Mouse (Mus musculus): ENCODE data around the gene Cd164. TPM values are rescaled to one million over a fixed set of nuclear protein-coding genes. Genes with fewer than 3 reads are reported as not detected.

Gene Cd164
- polyA plus RNA-seq (2015; fragmentation: Nextera tagmentation; extraction: Ambion mirVana), result 53.4 and 55.4 TPM in 2 replicates

DNA sequence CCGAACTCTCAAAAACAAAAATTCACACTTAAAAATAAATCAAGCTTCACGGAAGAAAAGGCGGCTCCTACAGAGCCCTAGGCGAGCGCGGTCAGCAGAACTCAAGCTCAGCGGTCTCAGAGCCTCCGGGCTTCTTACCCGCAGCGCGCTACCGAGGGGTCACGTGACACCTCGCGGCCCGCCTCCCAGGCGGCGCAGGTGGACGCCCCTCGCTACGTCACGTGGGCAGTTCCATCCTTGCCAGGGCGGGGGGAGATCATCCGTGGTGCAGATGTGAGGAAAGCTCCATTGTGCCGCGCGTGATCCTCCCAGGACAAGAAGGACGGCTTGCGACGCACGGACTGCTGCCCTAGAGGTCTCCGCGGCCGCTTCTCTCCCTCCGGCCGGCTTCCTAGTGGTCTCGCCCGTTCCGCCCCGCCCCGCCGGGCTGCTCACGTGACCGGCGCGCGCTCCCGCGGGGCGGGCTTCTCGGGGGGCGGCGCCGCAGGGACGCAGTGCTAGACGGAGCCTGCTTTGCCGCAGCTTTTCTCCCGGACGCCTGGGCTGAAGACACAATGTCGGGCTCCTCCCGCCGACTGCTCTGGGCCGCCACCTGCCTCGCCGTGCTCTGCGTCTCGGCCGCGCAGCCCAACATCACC is at the start of gene Cd164:
Gene Cd164 (plus strand): TSS at position 434 of the 638 bp plus-strand sequence.
- Histone ChIP-seq H3K27ac (replicated peaks) (peak within 1 kb of the TSS; percentile 99), H3K27me3 (no peaks in the 10 kb centered on the region), H3K4me3 (peak within 1 kb of the TSS; percentile 83), H3K36me3 (no peaks in the 10 kb centered on the region), H3K9ac (peak within 1 kb of the TSS; percentile 74), H3K4me2 (peak within 1 kb of the TSS; percentile 95), H3K4me1 (replicated peaks) (peaks cover 29% of the 10 kb centered on the region), H3K9me3 (no peaks in the 10 kb centered on the region)
- ATAC-seq (ENCODE audit: low FRiP score, low read depth), result peak; percentile 94
- WGBS, result under 1% methylated on average over 65 of the region's 69 CpGs

DNA sequence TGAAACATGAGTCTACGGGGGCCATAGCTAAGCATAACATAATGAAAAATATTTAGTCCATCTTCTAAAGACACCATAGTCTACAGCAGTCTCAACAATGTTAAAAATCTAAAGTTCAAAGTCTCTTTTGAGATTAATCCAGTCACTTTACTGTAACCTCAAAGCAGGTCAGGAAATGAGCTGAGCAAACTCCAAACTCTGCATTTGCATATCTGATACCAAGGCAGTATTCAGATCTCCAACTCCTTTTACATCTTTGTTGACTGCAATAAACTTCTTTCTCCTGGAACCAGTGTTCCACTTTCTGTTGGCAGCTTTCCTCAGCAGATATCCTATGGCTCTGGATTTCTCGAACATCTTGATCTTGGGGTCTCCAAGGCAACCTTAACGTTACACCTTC is 48.5 kb upstream of the Cd164 start:
- no peak for ATAC-seq (ENCODE audit: low FRiP score, low read depth)

DNA sequence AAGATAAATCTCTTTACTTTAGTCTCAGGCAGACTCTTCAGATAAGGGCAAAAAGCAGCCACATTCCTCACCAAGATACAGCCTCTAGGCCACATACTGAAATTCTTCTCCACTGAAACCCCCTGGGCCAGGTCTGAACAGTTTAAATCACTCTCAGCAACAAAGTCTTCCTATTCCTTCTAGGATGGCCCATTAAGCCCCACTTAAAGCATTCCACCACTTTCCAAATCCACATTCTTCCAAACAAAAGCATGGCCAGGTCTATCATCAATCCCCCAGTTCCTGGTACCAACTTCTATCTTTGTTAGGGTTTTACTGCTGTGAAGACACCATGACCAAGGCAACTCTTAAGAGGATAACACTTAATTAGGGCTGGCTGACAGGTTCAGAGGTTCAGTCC is 46.7 kb upstream of the Cd164 start:
- Histone ChIP-seq H3K27ac (replicated peaks) (no peak overlapping the region), H3K36me3 (0 out of 2 replicates have a peak, but pooled peaks cover 6% of the 10 kb centered on the region), H3K4me3 (no peak overlapping the region), H3K27me3 (no peaks in the 10 kb centered on the region), H3K4me1 (replicated peaks) (peaks cover 19% of the 10 kb centered on the region), H3K4me2 (no peak overlapping the region), H3K9me3 (no peaks in the 10 kb centered on the region), H3K9ac (no peak overlapping the region)
- no peak for ATAC-seq (ENCODE audit: low FRiP score, low read depth)

More for the DNA sequence above, 48.5 kb upstream of the Cd164 start:
- Histone ChIP-seq H3K27me3 (no peaks in the 10 kb centered on the region), H3K9ac (no peak overlapping the region), H3K4me1 (replicated peaks) (peaks cover under 1% of the 10 kb centered on the region), H3K36me3 (0 out of 2 replicates have a peak, but pooled peaks cover 8% of the 10 kb centered on the region), H3K9me3 (no peaks in the 10 kb centered on the region), H3K4me2 (no peak overlapping the region), H3K27ac (replicated peaks) (no peak overlapping the region), H3K4me3 (no peak overlapping the region)
- WGBS, result 80% methylated on average over 3 of the region's 3 CpGs

DNA sequence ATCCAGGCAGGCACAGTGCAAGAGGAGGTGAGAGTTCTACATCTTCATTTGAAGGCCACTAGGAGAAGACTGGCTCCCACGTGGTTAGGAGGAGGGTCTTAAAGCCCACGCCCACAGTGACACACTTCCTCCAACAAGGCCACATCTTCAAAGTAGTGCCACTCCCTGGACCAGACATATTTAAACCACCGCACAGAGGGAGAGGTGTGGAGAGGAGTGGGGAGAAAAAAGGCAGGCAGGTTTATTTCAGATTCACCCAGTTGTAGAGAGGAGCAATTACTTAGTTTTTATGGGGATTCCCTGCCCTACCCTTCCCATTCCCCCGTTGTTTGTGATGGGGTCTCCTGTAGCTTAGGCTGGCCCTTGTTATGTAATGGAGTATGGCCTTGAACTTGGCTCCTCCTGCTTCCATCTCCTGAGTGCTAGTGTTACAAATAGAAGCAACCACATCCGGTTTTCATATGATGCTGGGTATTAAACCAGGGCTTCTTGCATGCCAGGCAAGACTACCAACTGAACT is 46.2 kb upstream of the Cd164 start:
- Histone ChIP-seq H3K4me2 (no peak overlapping the region), H3K9ac (no peak overlapping the region), H3K27me3 (no peaks in the 10 kb centered on the region), H3K27ac (replicated peaks) (no peak overlapping the region), H3K4me3 (no peak overlapping the region), H3K36me3 (0 out of 2 replicates have a peak, but pooled peaks cover 6% of the 10 kb centered on the region), H3K4me1 (replicated peaks) (peaks cover 24% of the 10 kb centered on the region), H3K9me3 (no peaks in the 10 kb centered on the region)
- WGBS, result 76% methylated on average over 5 of the region's 5 CpGs
- no peak for ATAC-seq (ENCODE audit: low FRiP score, low read depth)

DNA sequence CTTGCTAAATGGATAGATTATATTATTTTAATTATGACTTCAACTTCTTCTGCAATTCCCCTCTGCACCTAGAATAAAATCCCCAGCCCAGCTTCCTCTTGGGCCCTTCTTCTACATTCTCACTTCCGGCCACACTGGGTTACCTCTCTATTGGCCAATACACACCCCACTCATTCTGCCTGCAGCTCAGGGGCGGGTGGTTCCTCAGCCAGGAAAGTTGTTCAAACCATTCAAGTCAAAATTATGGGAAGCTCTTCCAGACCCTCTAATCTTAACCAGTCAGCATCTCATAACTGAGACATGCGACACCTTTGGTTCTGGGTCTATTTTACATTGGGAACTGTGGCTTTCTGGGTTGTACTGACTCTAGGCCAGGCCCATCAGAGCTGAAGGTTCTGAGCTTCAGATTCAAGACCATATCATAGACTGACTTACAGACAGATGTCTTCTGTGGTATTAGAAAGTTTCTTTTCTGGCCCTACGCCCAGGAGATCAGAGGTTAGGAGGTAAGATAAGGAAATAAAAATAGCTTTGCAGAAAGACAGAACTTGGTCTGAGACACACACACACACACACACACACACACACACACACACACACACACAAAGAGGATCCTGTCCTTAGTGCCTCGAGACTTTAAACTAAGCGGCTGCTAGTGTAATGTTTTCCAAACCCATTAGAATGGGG is 45.3 kb upstream of the Cd164 start:
- H3K4me1 ChIP-seq (replicated peaks), result peaks cover 24% of the 10 kb centered on the region
- H3K27me3 ChIP-seq, result no peaks in the 10 kb centered on the region
- 84% methylated on average over 6 of the region's 6 CpGs for WGBS
- H3K9me3 ChIP-seq, result no peaks in the 10 kb centered on the region
- H3K4me2 ChIP-seq, result no peak overlapping the region
- H3K9ac ChIP-seq, result no peak overlapping the region
- ATAC-seq (ENCODE audit: low FRiP score, low read depth), result no peak
- no peak overlapping the region for H3K27ac ChIP-seq (replicated peaks)
- H3K4me3 ChIP-seq, result no peak overlapping the region
- H3K36me3 ChIP-seq, result no peaks in the 10 kb centered on the region

DNA sequence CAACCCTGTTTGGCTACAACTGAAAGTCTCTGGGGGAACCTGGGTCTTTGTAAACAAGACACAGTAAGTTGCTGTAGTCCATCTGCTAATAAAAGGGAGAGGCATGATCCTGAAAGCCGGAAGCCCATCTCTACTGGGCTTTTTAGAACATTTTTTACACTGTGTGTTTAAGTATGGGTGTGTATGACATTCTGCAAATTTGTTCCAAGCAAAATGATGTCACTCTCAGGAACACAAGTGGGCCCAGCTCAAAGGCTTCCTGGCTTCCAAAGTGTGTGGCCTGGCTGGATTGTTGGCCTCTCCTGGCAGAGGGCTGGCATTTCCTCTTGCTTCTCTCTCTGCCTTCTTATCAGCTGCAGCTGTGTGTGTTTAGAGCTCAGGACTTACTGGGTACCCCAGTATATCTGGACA is 44.2 kb upstream of the Cd164 start:
- ATAC-seq (ENCODE audit: low FRiP score, low read depth), result no peak
- no peak overlapping the region for H3K4me2 ChIP-seq
- no peaks in the 10 kb centered on the region for H3K9me3 ChIP-seq
- WGBS, result 89% methylated on average over 1 of the region's 1 CpGs
- H3K36me3 ChIP-seq, result no peaks in the 10 kb centered on the region
- no peak overlapping the region for H3K4me3 ChIP-seq
- no peak overlapping the region for H3K27ac ChIP-seq (replicated peaks)
- H3K9ac ChIP-seq, result no peak overlapping the region
- peaks cover 24% of the 10 kb centered on the region for H3K4me1 ChIP-seq (replicated peaks)
- no peaks in the 10 kb centered on the region for H3K27me3 ChIP-seq

DNA sequence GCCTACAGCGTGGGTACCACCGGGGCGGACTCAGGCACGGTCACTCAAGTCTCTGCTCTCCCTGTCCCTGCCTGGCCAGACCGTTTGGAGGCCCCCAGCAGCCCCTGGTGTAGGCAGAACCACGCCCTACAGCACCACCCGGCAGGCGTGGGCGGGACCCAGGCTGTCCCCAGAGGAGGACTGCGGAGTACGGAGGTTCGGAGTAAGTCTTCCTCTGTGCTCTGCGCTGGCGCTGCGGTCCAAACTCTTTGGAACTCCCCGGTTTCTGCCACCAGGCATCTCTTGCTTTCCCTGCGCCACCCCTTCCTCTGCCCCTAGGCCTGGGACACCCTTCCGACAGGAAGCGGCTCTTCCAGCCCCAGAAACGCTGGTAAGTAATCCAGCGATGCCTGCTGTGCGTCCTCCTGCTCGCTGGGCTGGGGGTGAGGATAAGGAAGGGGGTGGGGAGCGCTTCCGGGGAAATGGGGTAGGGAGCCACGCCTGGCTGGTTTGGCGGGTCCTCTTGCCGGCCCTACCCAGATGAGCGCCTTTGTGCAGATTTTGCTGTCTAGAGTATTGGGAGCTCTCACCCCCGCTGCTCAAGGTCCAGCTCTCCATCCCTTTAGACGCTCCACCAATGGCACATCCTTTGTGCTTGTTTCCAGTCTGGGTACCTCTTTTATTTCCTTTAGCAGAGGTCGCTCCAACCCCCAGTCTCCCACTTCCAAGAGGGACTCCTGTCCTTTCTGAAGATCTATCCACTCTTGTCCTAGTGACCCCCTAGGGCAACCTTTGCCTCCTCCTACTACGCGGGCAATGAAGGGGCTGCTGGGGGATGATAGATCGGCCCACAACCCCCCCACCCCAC is 42.8 kb upstream of the Cd164 start, which contains the start of gene Mical1:
Gene Mical1 (plus strand): TSS at position 144 of the 847 bp plus-strand sequence.
- Histone ChIP-seq H3K4me2 (peak within 1 kb of the TSS; percentile 97), H3K4me3 (peak within 1 kb of the TSS; percentile 55), H3K27me3 (no peaks in the 10 kb centered on the region), H3K36me3 (no peaks in the 10 kb centered on the region), H3K4me1 (replicated peaks) (peaks cover 27% of the 10 kb centered on the region), H3K27ac (replicated peaks) (peak within 1 kb of the TSS; percentile 81), H3K9ac (peak within 1 kb of the TSS; percentile 63), H3K9me3 (no peaks in the 10 kb centered on the region)
- peak; percentile 68; the same call in 1 of the 2 replicates for ATAC-seq (ENCODE audit: low FRiP score, low read depth)
- WGBS, result under 1% methylated on average over 35 of the region's 35 CpGs

DNA sequence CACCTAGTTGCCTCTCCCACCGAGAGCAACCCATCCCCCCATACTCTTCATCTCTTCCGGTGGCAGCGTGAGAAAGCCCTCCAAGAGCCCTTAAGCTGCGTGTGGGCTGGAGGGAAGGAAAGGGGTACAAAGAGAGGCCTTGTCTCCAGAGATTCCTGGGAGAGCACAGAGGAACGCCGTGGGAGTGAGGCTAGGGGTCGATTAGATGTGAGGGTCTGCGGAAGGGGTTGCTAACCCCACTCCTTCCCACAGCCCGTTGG is 42.3 kb upstream of the Cd164 start:
- peaks cover 28% of the 10 kb centered on the region for H3K4me1 ChIP-seq (replicated peaks)
- no peaks in the 10 kb centered on the region for H3K36me3 ChIP-seq
- under 1% methylated on average over 9 of the region's 9 CpGs for WGBS
- H3K27ac ChIP-seq (replicated peaks), result peak overlapping the region; percentile 81
- ATAC-seq (ENCODE audit: low FRiP score, low read depth), result 0 out of 2 replicates have a peak, but pooled peaks have one; percentile 0
- no peaks in the 10 kb centered on the region for H3K27me3 ChIP-seq
- peak overlapping the region; percentile 55 for H3K4me3 ChIP-seq
- peak overlapping the region; percentile 97 for H3K4me2 ChIP-seq
- H3K9me3 ChIP-seq, result no peaks in the 10 kb centered on the region
- peak overlapping the region; percentile 63 for H3K9ac ChIP-seq

DNA sequence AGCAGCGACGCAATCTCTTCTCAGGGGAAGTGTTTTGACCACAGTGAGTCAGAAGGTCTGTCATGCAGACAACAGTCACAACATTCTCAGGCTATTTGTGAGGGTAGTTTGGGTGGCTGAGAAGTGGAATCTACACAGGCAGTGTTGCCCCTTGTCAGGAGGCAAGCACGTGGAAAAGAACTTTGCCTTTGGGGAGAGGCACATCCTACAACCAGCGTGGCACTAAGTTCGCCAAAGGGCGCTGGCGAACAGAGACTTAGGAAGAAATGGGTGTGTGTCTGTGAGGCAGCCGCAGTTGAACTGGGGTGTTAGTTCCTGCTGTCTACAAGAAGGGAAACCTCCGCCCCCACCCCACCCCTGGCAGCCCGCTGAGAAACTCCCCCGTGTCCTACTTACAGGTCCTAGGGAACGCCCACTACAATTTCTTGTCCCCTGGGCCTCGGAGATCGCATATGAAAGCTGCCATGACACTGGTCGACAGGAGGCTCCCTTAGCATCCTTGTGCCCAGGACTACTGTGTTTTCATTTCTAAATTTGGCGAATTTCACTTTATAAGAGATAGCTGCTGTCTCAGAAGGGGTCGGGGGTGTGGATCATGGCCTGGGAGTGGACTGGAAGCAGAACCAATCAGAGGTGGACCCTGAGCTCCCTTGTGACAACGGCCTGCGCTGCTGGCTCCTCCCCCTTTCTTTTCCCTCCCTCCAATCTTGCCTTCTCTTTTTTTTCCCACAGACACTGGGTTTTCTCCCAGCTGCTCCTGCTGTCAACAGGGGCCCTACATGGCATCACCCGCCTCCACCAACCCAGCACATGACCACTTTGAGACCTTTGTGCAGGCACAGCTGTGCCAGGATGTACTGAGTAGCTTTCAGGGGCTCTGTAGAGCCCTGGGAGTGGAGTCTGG is 41.7 kb upstream of the Cd164 start:
- H3K4me1 ChIP-seq (replicated peaks), result peaks cover 28% of the 10 kb centered on the region
- H3K4me3 ChIP-seq, result peak overlapping the region; percentile 55
- H3K27me3 ChIP-seq, result no peaks in the 10 kb centered on the region
- peak overlapping the region; percentile 97 for H3K4me2 ChIP-seq
- H3K36me3 ChIP-seq, result no peaks in the 10 kb centered on the region
- ATAC-seq (ENCODE audit: low FRiP score, low read depth), result peak; percentile 72
- H3K9me3 ChIP-seq, result no peaks in the 10 kb centered on the region
- 3% methylated on average over 20 of the region's 20 CpGs for whole genome bisulfite sequencing
- H3K9ac ChIP-seq, result peak overlapping the region; percentile 63
- peak overlapping the region; percentile 81 for H3K27ac ChIP-seq (replicated peaks)

DNA sequence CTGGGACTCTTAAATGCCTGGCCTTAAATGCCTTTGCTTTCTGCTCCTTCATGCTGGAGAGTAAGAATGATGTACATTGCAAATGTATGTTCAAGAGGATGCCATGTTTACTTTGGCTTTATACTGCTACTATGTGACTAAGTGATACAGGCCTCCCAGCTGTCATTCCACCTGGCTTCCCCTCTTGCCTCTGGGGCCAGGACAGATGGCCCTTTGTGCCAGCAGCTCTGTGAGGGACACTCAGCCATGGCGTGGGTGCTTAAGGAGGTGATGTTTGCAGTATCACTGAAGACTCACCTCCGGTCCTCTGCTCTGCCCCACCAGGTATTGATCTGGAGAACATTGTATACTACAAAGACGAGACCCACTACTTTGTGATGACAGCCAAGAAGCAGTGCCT is 39.3 kb upstream of the Cd164 start:
- H3K27me3 ChIP-seq, result no peaks in the 10 kb centered on the region
- no peak for ATAC-seq (ENCODE audit: low FRiP score, low read depth)
- no peaks in the 10 kb centered on the region for H3K9me3 ChIP-seq
- no peak overlapping the region for H3K4me3 ChIP-seq
- H3K9ac ChIP-seq, result no peak overlapping the region
- 87% methylated on average over 3 of the region's 3 CpGs for WGBS
- H3K27ac ChIP-seq (replicated peaks), result no peak overlapping the region
- no peaks in the 10 kb centered on the region; the same call in 1 of the 2 replicates for H3K36me3 ChIP-seq
- H3K4me2 ChIP-seq, result no peak overlapping the region
- H3K4me1 ChIP-seq (replicated peaks), result peaks cover 28% of the 10 kb centered on the region

Data from hindbrain, embryonic 15.5 days (tissue).